Mouse (Mus musculus): ENCODE measurements around the gene Suclg2. TPM values are rescaled to one million over a fixed set of nuclear protein-coding genes. Genes with fewer than 3 reads are reported as not detected.
A peak's percentile ranks its signal among the peaks of the same experiment; 100 is the strongest.
"Not testable (repeated sequence)": the region's sequence is repeated elsewhere in the genome, so short reads cannot be mapped to it uniquely, and the experiment has no call there.

Suclg2 gene
- polyA plus RNA-seq, 1 experiment from 2014 or later, result 57.5 TPM

DNA sequence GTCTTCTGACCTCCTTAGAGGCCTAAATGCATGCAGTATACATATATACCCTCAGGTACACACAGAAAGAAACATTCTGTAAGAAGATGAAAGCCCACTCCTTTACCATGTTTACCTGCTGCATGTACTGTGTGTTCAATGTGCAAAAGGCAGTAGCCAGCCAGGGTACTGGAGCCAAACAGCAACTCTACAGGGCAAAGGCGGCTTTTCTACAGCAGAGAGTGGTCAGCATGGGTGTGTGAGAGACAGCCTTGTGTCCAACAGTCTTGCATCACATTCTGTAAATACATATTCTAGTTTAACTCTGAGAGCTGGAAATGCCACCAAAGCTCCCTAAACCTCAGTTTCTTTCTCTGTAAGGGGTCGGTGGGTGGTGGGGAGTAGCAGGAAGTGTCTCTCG lies 110.5 kb downstream of the Suclg2 start:
- 88% methylated on average over 3 of the region's 3 CpGs for WGBS
- no peak for ATAC-seq (ENCODE audit: low read depth)
- no peaks in the 10 kb centered on the region for H3K4me1 ChIP-seq (ENCODE audit: control insufficient read depth, insufficient read depth, low read length)
- no peak overlapping the region for H3K27ac ChIP-seq (replicated peaks; ENCODE audit: low read depth, low read length)
- no peak for DNase-seq (ENCODE audit: low spot score)
- no peak overlapping the region for H3K9ac ChIP-seq (ENCODE audit: low read depth, low read length)
- no peaks in the 10 kb centered on the region for H3K36me3 ChIP-seq (ENCODE audit: control insufficient read depth, insufficient read depth, low read length)
- H3K27me3 ChIP-seq (replicated peaks; ENCODE audit: control insufficient read depth, insufficient read depth, low read length), result no peaks in the 10 kb centered on the region
- no peaks in the 10 kb centered on the region for H3K9me3 ChIP-seq (ENCODE audit: control insufficient read depth, low read length)
- no peak overlapping the region for H3K4me3 ChIP-seq (ENCODE audit: low read depth, low read length)
- no peak overlapping the region for H3K4me2 ChIP-seq (ENCODE audit: low read depth, low read length)

DNA sequence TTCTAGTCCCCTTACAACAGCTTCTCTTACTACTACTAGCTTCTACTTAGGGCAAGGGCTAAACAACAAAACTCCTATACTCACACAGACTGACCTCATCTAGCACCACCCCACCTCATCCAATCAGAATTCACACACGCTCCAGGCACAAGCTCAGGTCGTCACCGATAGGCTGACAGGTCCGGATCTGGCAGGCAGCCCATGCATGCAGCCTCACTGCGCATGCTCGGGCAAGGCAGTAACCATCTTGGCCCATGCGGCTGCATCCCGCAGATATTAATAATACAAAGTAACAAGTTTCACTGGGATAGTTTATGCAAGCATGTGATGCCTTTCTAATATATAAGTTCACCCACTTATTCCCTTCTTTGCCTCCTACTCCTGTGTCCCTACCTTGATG lies 117.9 kb downstream of the Suclg2 start:
- 91% methylated on average over 8 of the region's 8 CpGs for WGBS
- H3K4me1 ChIP-seq (ENCODE audit: control insufficient read depth, insufficient read depth, low read length); H3K9me3 ChIP-seq (ENCODE audit: control insufficient read depth, low read length); H3K4me3 ChIP-seq (ENCODE audit: low read depth, low read length); H3K9ac ChIP-seq (ENCODE audit: low read depth, low read length); ATAC-seq (ENCODE audit: low read depth); H3K27ac ChIP-seq (replicated peaks; ENCODE audit: low read depth, low read length); H3K36me3 ChIP-seq (ENCODE audit: control insufficient read depth, insufficient read depth, low read length); DNase-seq (ENCODE audit: low spot score); H3K4me2 ChIP-seq (ENCODE audit: low read depth, low read length); H3K27me3 ChIP-seq (replicated peaks; ENCODE audit: control insufficient read depth, insufficient read depth, low read length): not testable (repeated sequence)

DNA sequence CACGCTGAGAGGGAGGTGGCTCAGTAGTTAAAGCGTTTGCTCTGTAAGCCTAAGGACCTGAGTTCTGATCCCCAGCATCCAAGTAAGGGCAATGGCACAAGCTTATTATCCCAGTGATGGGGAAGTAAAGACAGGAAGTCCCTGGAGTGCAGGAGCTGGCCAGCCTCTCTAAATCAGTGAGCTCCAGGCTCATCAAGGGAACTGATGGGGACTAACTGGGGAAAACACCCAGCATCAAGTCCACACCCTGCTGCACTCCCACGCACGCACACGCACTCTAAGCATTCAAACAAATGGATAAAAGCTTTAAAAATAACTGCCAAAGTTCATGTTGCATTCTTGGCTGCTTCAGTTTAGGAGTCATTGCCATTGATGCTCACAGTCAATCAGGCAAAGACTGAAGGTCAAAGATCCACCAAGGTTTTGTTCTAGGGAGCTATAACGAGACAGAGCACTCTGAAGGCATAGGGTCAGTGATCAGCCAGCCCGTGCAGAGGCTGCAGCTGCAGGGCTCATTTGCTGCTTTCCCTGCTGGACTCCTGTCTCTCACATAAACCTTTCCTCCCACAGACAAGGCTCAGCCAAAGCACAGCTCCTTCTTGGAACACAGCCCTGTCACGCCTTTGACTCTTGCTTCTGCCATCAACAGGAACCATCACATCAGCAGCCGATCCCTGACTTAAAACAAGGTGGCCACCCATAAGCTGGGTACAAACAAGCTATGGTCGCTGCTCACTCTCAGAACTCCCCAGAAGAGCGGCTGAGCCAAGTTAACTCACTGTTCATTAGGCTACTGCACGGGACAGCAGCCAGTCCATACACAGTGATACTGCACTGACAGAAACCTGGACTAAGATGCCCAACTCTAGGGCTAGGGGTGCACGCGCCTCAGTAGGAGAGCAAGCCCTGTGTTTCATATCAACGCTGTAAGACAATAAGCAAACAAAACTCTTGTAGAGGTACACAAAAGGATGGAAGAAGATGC lies 121.5 kb downstream of the Suclg2 start:
- peak; percentile 8 for DNase-seq (ENCODE audit: low spot score)
- H3K9me3 ChIP-seq (ENCODE audit: control insufficient read depth, low read length), result no peaks in the 10 kb centered on the region
- H3K4me3 ChIP-seq (ENCODE audit: low read depth, low read length), result no peak overlapping the region
- H3K9ac ChIP-seq (ENCODE audit: low read depth, low read length), result no peak overlapping the region
- H3K36me3 ChIP-seq (ENCODE audit: control insufficient read depth, insufficient read depth, low read length), result no peaks in the 10 kb centered on the region
- WGBS, result 76% methylated on average over 15 of the region's 15 CpGs
- H3K4me2 ChIP-seq (ENCODE audit: low read depth, low read length), result no peak overlapping the region
- no peak overlapping the region for H3K27ac ChIP-seq (replicated peaks; ENCODE audit: low read depth, low read length)
- ATAC-seq (ENCODE audit: low read depth), result no peak
- H3K27me3 ChIP-seq (replicated peaks; ENCODE audit: control insufficient read depth, insufficient read depth, low read length), result no peaks in the 10 kb centered on the region
- no peaks in the 10 kb centered on the region for H3K4me1 ChIP-seq (ENCODE audit: control insufficient read depth, insufficient read depth, low read length)

DNA sequence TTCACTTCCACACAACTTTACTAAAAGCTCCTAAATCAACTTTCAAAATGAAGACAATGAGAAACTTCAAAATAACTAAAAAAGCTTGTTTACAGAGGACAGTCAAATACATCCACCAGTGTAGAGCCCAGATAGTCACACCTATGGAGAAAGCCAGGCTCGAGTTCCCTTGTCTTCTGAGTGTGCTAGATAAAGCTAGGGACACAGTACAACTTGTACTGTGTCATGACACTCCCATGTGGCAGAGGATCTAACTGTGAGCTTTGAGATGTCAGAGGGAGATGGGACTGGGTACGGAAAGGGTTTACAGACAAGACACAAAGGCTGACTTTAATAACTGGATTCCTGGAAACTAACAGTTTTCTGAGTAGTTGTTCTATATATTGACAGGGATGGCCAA lies 122.7 kb downstream of the Suclg2 start:
- no peaks in the 10 kb centered on the region for H3K9me3 ChIP-seq (ENCODE audit: control insufficient read depth, low read length)
- ATAC-seq (ENCODE audit: low read depth) (no peak), DNase-seq (ENCODE audit: low spot score) (no peak)
- no peaks in the 10 kb centered on the region for H3K4me1 ChIP-seq (ENCODE audit: control insufficient read depth, insufficient read depth, low read length)
- 83% methylated on average over 2 of the region's 2 CpGs for WGBS
- H3K36me3 ChIP-seq (ENCODE audit: control insufficient read depth, insufficient read depth, low read length), result no peaks in the 10 kb centered on the region
- no peak overlapping the region for H3K4me2 ChIP-seq (ENCODE audit: low read depth, low read length)
- H3K27me3 ChIP-seq (replicated peaks; ENCODE audit: control insufficient read depth, insufficient read depth, low read length), result no peaks in the 10 kb centered on the region
- H3K27ac ChIP-seq (replicated peaks; ENCODE audit: low read depth, low read length), result no peak overlapping the region
- H3K4me3 ChIP-seq (ENCODE audit: low read depth, low read length), result no peak overlapping the region
- no peak overlapping the region for H3K9ac ChIP-seq (ENCODE audit: low read depth, low read length)

DNA sequence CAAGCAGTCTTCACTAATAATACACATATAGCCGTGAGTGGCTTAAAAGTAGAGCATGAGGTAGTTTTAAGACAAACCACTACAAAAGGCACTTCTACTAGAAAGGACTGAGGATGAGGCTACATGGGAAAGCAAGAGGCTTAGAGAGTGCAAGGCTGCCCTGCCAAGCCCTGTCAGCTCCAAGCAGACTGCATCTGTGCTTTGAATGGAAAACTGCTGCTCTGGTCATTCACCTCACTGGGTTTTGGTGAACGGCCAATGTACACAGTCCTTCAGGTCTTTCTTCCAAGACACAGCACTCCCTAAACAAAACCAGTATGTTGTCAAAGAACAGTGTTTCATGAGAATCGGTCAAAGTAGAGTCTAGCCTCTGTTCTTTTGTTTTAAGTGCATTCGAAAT lies 124.4 kb downstream of the Suclg2 start:
- ATAC-seq (ENCODE audit: low read depth), result no peak
- Histone ChIP-seq H3K27me3 (replicated peaks; ENCODE audit: control insufficient read depth, insufficient read depth, low read length) (no peaks in the 10 kb centered on the region), H3K36me3 (ENCODE audit: control insufficient read depth, insufficient read depth, low read length) (no peaks in the 10 kb centered on the region), H3K27ac (replicated peaks; ENCODE audit: low read depth, low read length) (no peak overlapping the region), H3K9ac (ENCODE audit: low read depth, low read length) (no peak overlapping the region), H3K4me2 (ENCODE audit: low read depth, low read length) (no peak overlapping the region), H3K4me3 (ENCODE audit: low read depth, low read length) (no peak overlapping the region), H3K4me1 (ENCODE audit: control insufficient read depth, insufficient read depth, low read length) (0 out of 2 replicates have a peak, but pooled peaks cover 3% of the 10 kb centered on the region), H3K9me3 (ENCODE audit: control insufficient read depth, low read length) (no peaks in the 10 kb centered on the region)
- peak; percentile 27 for DNase-seq (ENCODE audit: low spot score)
- 82% methylated on average over 4 of the region's 4 CpGs for WGBS

DNA sequence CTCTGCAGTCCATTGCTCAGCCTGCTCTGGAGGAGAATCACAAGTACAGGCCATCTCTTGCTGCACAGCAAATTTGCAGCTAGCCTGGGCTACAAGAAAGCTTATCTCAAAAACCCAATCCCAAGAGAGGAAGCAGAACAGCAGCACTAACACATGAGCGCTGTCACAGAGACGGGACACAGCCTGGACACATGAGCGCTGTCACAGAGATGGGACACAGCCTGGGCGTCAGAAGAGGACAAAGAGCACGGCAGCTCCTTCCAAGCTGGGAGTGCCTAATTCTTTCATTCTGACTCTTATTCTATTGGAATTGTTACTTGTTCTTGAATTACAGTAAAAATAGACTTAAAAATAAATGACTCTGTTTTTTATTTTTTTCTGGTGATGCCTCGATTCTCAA lies 126.2 kb downstream of the Suclg2 start:
- 0 out of 2 replicates have a peak, but pooled peaks cover 3% of the 10 kb centered on the region for H3K4me1 ChIP-seq (ENCODE audit: control insufficient read depth, insufficient read depth, low read length)
- H3K27me3 ChIP-seq (replicated peaks; ENCODE audit: control insufficient read depth, insufficient read depth, low read length), result no peaks in the 10 kb centered on the region
- 90% methylated on average over 6 of the region's 6 CpGs for WGBS
- no peaks in the 10 kb centered on the region for H3K36me3 ChIP-seq (ENCODE audit: control insufficient read depth, insufficient read depth, low read length)
- H3K9ac ChIP-seq (ENCODE audit: low read depth, low read length), result no peak overlapping the region
- H3K4me3 ChIP-seq (ENCODE audit: low read depth, low read length), result no peak overlapping the region
- no peak overlapping the region for H3K27ac ChIP-seq (replicated peaks; ENCODE audit: low read depth, low read length)
- no peaks in the 10 kb centered on the region for H3K9me3 ChIP-seq (ENCODE audit: control insufficient read depth, low read length)
- no peak overlapping the region for H3K4me2 ChIP-seq (ENCODE audit: low read depth, low read length)
- DNase-seq (ENCODE audit: low spot score) (no peak), ATAC-seq (ENCODE audit: low read depth) (no peak)

DNA sequence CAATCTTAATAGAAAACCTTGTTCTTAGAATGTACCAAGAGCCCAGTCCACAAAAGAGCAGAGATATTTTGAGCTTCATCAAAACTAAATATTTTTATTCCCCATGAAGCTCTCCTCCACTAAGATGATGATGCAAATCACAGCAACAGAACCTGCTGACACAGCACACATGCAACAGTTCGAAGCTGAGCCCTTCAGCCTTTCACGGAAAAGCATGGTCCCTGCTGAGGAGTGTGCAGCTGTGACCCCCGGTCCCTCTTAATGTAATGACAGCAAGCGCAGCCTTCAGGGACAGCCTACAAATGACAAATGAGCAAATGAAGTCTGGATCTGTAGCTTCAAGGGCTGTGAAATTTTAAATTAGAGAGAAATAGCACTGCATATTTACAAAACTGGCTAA lies 128.1 kb downstream of the Suclg2 start:
- Histone ChIP-seq H3K9me3 (ENCODE audit: control insufficient read depth, low read length) (no peaks in the 10 kb centered on the region), H3K36me3 (ENCODE audit: control insufficient read depth, insufficient read depth, low read length) (no peaks in the 10 kb centered on the region), H3K4me1 (ENCODE audit: control insufficient read depth, insufficient read depth, low read length) (0 out of 2 replicates have a peak, but pooled peaks cover 3% of the 10 kb centered on the region), H3K4me2 (ENCODE audit: low read depth, low read length) (no peak overlapping the region), H3K9ac (ENCODE audit: low read depth, low read length) (no peak overlapping the region), H3K27ac (replicated peaks; ENCODE audit: low read depth, low read length) (no peak overlapping the region), H3K4me3 (ENCODE audit: low read depth, low read length) (no peak overlapping the region), H3K27me3 (replicated peaks; ENCODE audit: control insufficient read depth, insufficient read depth, low read length) (no peaks in the 10 kb centered on the region)
- no peak for DNase-seq (ENCODE audit: low spot score)
- no peak for ATAC-seq (ENCODE audit: low read depth)
- WGBS, result 49% methylated on average over 4 of the region's 4 CpGs

DNA sequence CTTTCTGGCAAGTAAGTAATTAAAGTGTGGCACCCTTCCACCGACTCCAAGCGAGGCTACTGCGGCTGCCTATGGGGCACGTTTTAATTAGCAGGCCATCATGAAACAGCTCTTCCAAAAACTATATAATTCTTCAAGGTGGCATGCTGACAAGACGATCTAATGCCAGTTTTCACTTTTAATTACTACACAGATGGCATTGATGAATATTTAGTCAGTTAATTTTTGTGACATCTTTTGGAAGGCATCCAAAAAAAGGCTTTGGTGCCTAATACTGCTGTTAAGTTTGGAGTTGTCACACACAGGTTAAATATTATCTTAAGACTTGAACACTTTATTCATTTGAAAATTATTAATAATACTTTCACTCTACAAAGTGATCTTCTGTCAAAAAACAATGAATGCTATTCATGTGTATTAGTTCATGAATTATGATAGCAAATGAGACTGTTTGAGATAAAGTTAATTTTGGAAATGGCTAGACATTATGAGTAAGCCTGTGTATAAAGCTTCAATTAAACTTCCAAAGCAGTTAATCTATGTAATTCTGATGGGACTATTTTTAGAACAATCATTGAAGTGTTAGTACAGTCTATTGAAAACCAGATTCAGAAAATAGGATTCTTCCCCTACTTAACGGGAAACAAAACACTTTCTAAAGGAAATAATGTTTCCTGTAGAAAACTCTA lies 131.3 kb downstream of the Suclg2 start:
- ATAC-seq (ENCODE audit: low read depth) (no peak), DNase-seq (ENCODE audit: low spot score) (no peak)
- Histone ChIP-seq H3K4me3 (ENCODE audit: low read depth, low read length) (no peak overlapping the region), H3K27ac (replicated peaks; ENCODE audit: low read depth, low read length) (no peak overlapping the region), H3K4me1 (ENCODE audit: control insufficient read depth, insufficient read depth, low read length) (0 out of 2 replicates have a peak, but pooled peaks cover 3% of the 10 kb centered on the region), H3K4me2 (ENCODE audit: low read depth, low read length) (no peak overlapping the region), H3K9me3 (ENCODE audit: control insufficient read depth, low read length) (peaks cover 6% of the 10 kb centered on the region; the same call in 1 of the 2 replicates), H3K36me3 (ENCODE audit: control insufficient read depth, insufficient read depth, low read length) (no peaks in the 10 kb centered on the region), H3K9ac (ENCODE audit: low read depth, low read length) (no peak overlapping the region), H3K27me3 (replicated peaks; ENCODE audit: control insufficient read depth, insufficient read depth, low read length) (no peaks in the 10 kb centered on the region)
- 84% methylated on average over 6 of the region's 6 CpGs for WGBS
